Mouse (Mus musculus) forebrain, embryonic 12.5 days (tissue): ENCODE data around the gene Vnn1. TPM values are rescaled to one million over a fixed set of nuclear protein-coding genes. Genes with fewer than 3 reads are reported as not detected.

ENCODE experiments used
- ATAC-seq: fragments of 200-750 bp; cut with Nextera tagmentation; 2 replicates; pipeline ENCODE4 v1.8.0; 2017; ENCODE audit warnings: moderate TSS enrichment; ENCODE audit not compliant: low FRiP score
- H3K27ac ChIP-seq: fragments of 300-500 bp; sonication (generic); 2 replicates; pipeline ENCODE4 v1.5.1; 2016; ENCODE audit warnings: mild to moderate bottlenecking
- H3K27me3 ChIP-seq: fragments of 300-500 bp; sonication (generic); 2 replicates; pipeline ENCODE4 v1.6.1; 2016; ENCODE audit warnings: mild to moderate bottlenecking
- H3K36me3 ChIP-seq: fragments of 300-500 bp; sonication (generic); replicated peaks from 2 replicates; pipeline ENCODE4 v1.6.1; 2016; ENCODE audit warnings: mild to moderate bottlenecking
- H3K4me1 ChIP-seq: fragments of 300-500 bp; sonication (generic); 2 replicates; pipeline ENCODE4 v1.6.1; 2016
- H3K4me2 ChIP-seq: fragments of 300-500 bp; sonication (generic); 2 replicates; pipeline ENCODE4 v1.6.1; 2016; ENCODE audit warnings: mild to moderate bottlenecking, moderate library complexity
- H3K4me3 ChIP-seq: fragments of 300-500 bp; sonication (generic); replicated peaks from 2 replicates; pipeline ENCODE4 v1.5.1; 2016; ENCODE audit warnings: mild to moderate bottlenecking
- H3K9ac ChIP-seq: fragments of 300-500 bp; sonication (generic); 2 replicates; pipeline ENCODE4 v1.6.1; 2016; ENCODE audit warnings: mild to moderate bottlenecking
- H3K9me3 ChIP-seq: fragments of 300-500 bp; sonication (generic); 2 replicates; pipeline ENCODE4 v1.6.1; 2016
- WGBS: fragments of 180-500 bp; shearing (Covaris S2); methylation state at CpG from one replicate; pipeline ENCODE4 v1.1.7; 2016; 5-methylcytosine and 5-hydroxymethylcytosine counted together
- polyA plus RNA-seq: library from polyadenylated mRNA; unstranded; fragments of >200 nt; fragmentation: Nextera tagmentation; extraction: Ambion mirVana; gene quantifications from 2 replicates; pipeline ENCODE4 v1.2.1, GENCODE M21; 2016

Vnn1 gene
- polyA plus RNA-seq, 1 experiment from 2014 or later, result 0.63 TPM

DNA sequence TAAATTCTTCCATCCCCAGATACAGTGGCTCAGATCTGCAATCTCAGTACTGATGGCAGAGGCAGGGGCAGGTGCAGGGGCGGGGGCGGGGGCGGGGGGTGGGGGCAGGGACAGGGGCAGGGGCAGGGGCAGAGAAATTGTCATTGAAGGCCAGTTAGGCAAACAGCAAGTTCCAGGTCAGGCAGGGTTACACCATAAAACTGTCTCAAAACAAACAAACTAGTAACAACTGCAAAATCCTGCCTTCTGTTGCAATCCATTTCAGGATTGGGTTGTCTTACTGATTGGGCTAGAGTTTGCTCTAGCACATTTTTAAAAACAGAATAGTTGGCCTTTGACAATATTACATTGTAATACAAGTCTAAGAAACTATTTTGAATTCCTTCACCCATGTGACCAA is 28.0 kb downstream of the Vnn1 start:
- no peaks in the 10 kb centered on the region for H3K36me3 ChIP-seq
- WGBS, result 81% methylated on average over 3 of the region's 3 CpGs
- no peaks in the 10 kb centered on the region for H3K9me3 ChIP-seq
- H3K4me2 ChIP-seq, result no peak overlapping the region
- H3K4me3 ChIP-seq, result no peak overlapping the region
- H3K27ac ChIP-seq, result no peak overlapping the region
- no peak overlapping the region for H3K9ac ChIP-seq
- H3K4me1 ChIP-seq, result no peaks in the 10 kb centered on the region
- no peak for ATAC-seq
- H3K27me3 ChIP-seq, result no peaks in the 10 kb centered on the region

DNA sequence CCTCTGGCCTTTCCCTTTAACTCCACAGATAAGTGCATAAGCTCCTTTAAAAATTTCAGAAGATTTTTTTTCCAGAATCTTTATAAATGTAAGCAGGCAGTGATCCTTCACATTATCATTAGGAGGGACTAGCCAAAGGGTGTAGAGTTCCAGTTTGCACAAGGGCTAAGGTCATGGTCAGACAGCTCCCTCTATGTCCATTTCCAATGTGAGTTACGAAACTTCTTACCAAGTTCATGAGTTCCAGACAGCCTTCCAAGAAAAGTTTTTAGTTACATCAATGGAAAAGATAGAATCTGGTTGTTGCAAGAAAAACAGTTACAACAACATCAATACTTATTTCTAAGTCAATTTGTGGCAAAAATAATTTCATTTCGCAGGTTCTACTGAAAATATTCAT is 29.5 kb downstream of the Vnn1 start:
- Histone ChIP-seq H3K27me3 (no peaks in the 10 kb centered on the region), H3K9ac (no peak overlapping the region), H3K4me2 (no peak overlapping the region), H3K9me3 (no peaks in the 10 kb centered on the region), H3K27ac (no peak overlapping the region), H3K36me3 (no peaks in the 10 kb centered on the region), H3K4me1 (no peaks in the 10 kb centered on the region), H3K4me3 (no peak overlapping the region)
- ATAC-seq, result no peak
- 79% methylated on average over 2 of the region's 2 CpGs for WGBS

DNA sequence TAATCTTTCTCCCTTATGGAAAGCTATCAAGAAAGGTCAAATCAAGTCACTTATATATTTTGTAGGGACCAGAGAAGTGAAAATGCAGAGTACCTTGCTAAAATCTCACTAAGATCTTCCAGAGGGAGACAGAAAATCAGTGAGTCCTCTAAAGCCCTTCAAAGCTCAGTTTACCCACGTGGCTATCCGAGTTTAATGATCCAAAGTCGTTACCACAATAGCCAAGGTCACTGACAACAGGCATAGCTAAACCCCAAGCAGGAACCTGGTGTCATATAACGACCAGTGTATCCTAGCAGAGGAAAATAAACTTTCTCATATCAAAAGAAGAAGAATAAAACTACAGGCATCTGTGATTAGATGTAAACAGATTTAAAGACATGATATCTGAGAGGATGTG is 43.1 kb downstream of the Vnn1 start:
- Histone ChIP-seq H3K9ac (no peak overlapping the region), H3K9me3 (no peaks in the 10 kb centered on the region), H3K27ac (no peak overlapping the region), H3K4me2 (no peak overlapping the region), H3K27me3 (no peaks in the 10 kb centered on the region), H3K4me1 (0 out of 2 replicates have a peak, but pooled peaks cover 3% of the 10 kb centered on the region), H3K4me3 (no peak overlapping the region), H3K36me3 (no peaks in the 10 kb centered on the region)
- no peak for ATAC-seq
- WGBS, result 41% methylated on average over 4 of the region's 4 CpGs

DNA sequence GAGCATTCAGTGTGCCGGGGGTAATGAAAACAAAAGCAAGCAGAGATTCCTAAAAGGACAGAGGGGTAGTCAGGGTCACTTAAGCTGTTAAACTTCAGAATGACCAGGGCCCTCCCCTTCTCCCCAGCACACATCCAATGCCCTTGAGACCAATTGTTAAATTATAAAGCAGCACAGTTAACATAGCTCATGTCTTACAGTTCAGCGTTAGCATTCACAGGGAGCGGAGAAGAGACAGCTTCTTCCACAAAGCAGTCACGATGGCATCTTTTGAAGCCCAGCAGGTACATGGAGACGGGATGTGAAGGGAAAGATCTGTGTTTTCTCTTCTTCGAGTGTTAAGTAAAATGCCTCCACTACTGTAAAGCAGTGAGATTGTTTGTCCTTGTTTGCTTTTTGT is 43.8 kb downstream of the Vnn1 start, which contains the start of gene Taar2:
TSS of gene Taar2 (plus strand) at position 261 of the 400 bp plus-strand sequence.
- no peak within 1 kb of the TSS for H3K4me2 ChIP-seq
- WGBS, result 58% methylated on average over 6 of the region's 6 CpGs
- ATAC-seq, result no peak

DNA sequence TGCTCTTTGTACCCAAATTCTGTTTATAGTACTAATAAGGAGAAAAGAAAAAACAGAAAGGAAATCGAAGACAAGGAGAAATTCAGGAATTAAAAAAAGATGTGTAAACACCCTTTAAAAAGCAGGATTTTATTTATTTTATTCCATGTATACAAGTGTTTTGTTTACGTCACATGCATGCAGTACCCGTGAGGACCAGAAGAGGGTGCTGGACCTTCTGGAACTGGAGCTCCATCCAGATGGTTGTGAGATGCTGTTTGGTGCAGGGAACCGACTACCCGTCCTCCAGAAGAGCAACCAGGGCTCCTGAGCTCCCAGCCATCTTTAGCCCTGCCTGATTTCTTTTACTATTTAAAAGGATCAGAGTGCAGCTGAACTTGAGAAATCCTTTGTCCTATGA is 48.0 kb downstream of the Vnn1 start:
- Histone ChIP-seq H3K9me3 (no peaks in the 10 kb centered on the region), H3K4me2 (no peak overlapping the region), H3K27ac (no peak overlapping the region), H3K36me3 (no peaks in the 10 kb centered on the region), H3K4me3 (no peak overlapping the region), H3K4me1 (0 out of 2 replicates have a peak, but pooled peaks cover 3% of the 10 kb centered on the region), H3K27me3 (no peaks in the 10 kb centered on the region), H3K9ac (no peak overlapping the region)
- 81% methylated on average over 5 of the region's 5 CpGs for WGBS
- ATAC-seq, result no peak

More for the DNA sequence above, 43.8 kb downstream of the Vnn1 start, which contains the start of gene Taar2:
- Histone ChIP-seq H3K4me1 (0 out of 2 replicates have a peak, but pooled peaks cover 3% of the 10 kb centered on the region), H3K36me3 (no peaks in the 10 kb centered on the region), H3K27me3 (no peaks in the 10 kb centered on the region), H3K9me3 (no peaks in the 10 kb centered on the region), H3K9ac (no peak within 1 kb of the TSS), H3K4me3 (no peak within 1 kb of the TSS), H3K27ac (no peak within 1 kb of the TSS)

DNA sequence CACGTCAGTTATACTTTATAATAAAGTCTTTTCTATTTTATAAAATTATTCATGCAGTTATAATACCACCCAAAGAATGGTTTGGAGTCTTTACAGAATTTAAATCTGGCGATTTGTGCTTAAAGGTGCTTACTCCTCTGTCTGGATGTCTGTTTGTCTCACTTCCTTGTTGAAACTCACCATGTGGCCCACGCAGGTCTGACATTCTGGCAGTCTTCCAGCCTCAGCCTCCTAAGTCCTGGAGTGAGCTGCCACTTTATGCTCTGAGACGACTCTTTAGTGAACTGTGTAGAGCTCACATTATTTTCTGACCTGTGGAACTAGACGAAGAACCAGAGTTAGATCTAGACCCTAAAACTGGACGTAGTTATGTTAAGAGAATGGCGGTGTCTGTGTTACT is 53.5 kb downstream of the Vnn1 start:
- Histone ChIP-seq H3K9ac (no peak overlapping the region), H3K36me3 (no peaks in the 10 kb centered on the region), H3K27me3 (no peaks in the 10 kb centered on the region), H3K4me2 (no peak overlapping the region), H3K4me3 (no peak overlapping the region), H3K9me3 (no peaks in the 10 kb centered on the region), H3K27ac (no peak overlapping the region), H3K4me1 (no peaks in the 10 kb centered on the region)
- 65% methylated on average over 7 of the region's 7 CpGs for WGBS
- ATAC-seq, result no peak

DNA sequence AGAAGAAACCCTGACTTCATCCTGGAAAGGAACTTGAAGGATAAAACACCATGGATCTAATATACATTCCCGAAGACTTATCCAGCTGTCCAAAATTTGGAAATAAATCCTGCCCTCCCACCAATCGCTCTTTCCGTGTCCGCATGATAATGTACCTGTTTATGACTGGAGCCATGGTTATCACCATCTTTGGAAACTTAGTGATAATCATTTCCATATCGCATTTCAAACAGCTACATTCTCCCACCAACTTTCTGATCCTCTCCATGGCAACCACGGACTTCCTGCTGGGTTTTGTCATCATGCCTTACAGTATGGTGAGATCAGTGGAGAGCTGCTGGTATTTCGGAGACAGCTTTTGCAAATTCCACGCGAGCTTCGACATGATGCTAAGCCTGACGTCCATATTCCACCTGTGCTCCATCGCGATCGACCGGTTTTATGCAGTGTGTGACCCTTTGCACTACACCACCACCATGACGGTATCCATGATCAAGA is 55.1 kb downstream of the Vnn1 start, which contains the start of gene Taar3:
TSS of gene Taar3 (plus strand) at position 51 of the 498 bp plus-strand sequence.
- 91% methylated on average over 16 of the region's 16 CpGs for WGBS
- no peak for ATAC-seq
- no peaks in the 10 kb centered on the region for H3K4me1 ChIP-seq
- no peak within 1 kb of the TSS for H3K4me2 ChIP-seq
- no peak within 1 kb of the TSS for H3K9ac ChIP-seq
- no peaks in the 10 kb centered on the region for H3K27me3 ChIP-seq
- no peak within 1 kb of the TSS for H3K27ac ChIP-seq
- H3K36me3 ChIP-seq, result no peaks in the 10 kb centered on the region
- no peak within 1 kb of the TSS for H3K4me3 ChIP-seq
- no peaks in the 10 kb centered on the region for H3K9me3 ChIP-seq

DNA sequence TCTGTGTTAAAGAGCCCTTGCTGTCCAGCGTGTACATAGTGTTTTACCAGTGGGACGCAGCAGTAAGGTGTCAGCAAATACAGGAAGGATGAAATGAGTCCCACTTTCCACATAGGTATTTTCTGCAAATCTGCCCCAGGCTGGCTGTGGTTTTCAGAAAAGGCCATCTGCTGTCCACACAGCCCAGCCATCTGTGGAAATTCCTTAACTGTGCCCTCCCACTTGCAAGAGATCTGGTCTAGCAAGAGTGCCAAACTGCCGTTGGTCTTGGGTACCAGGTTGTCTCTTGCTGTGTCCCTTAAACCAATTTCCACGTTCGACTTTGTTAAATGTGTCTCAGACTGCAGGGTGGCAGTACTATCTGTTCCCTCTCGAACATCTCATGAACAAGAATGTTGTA is 57.2 kb downstream of the Vnn1 start:
- H3K27me3 ChIP-seq, result no peaks in the 10 kb centered on the region

More for the DNA sequence above, 57.2 kb downstream of the Vnn1 start:
- Histone ChIP-seq H3K4me1 (no peaks in the 10 kb centered on the region), H3K9me3 (no peaks in the 10 kb centered on the region), H3K9ac (no peak overlapping the region), H3K36me3 (no peaks in the 10 kb centered on the region), H3K4me2 (no peak overlapping the region), H3K27ac (no peak overlapping the region), H3K4me3 (no peak overlapping the region)
- ATAC-seq, result no peak
- WGBS, result 89% methylated on average over 6 of the region's 6 CpGs

Other genes starting within 250 kb of the Vnn1 start
- 117 and 131 TPM in 2 replicates for gene Rps12, start 107.4 kb upstream of the Vnn1 start, polyA plus RNA-seq
- 16.6 and 17.2 TPM in 2 replicates for gene Slc18b1, start 97.7 kb upstream of the Vnn1 start, polyA plus RNA-seq
- not detected in 2 replicates for gene Vnn3, start 43.2 kb upstream of the Vnn1 start, polyA plus RNA-seq
- not detected in 2 replicates for gene Taar1, start 25.7 kb downstream of the Vnn1 start, polyA plus RNA-seq
- not detected in 2 replicates for gene Taar2, start 43.9 kb downstream of the Vnn1 start, polyA plus RNA-seq
- not detected in 2 replicates for gene Taar3, start 54.9 kb downstream of the Vnn1 start, polyA plus RNA-seq
- not detected in 2 replicates for gene Taar4, start 65.8 kb downstream of the Vnn1 start, polyA plus RNA-seq
- not detected in 2 replicates for gene Taar5, start 76.0 kb downstream of the Vnn1 start, polyA plus RNA-seq
- not detected in 2 replicates for gene Taar6, start 91.0 kb downstream of the Vnn1 start, polyA plus RNA-seq
- not detected in 2 replicates for gene Taar7a, start 98.8 kb downstream of the Vnn1 start, polyA plus RNA-seq
- gene Taar7b, start 105.3 kb downstream of the Vnn1 start, polyA plus RNA-seq, result not detected in 2 replicates
- gene Taar7d, start 132.5 kb downstream of the Vnn1 start, polyA plus RNA-seq, result not detected in 2 replicates
- gene Taar7e, start 142.9 kb downstream of the Vnn1 start, polyA plus RNA-seq, result not detected in 2 replicates
- not detected in 2 replicates for gene Taar7f, start 154.8 kb downstream of the Vnn1 start, polyA plus RNA-seq
- not detected in 2 replicates for gene Taar8a, start 181.8 kb downstream of the Vnn1 start, polyA plus RNA-seq
- gene Taar8b, start 197.6 kb downstream of the Vnn1 start, polyA plus RNA-seq, result not detected in 2 replicates
- not detected in 2 replicates for gene Taar8c, start 207.2 kb downstream of the Vnn1 start, polyA plus RNA-seq
- gene Taar9, start 214.8 kb downstream of the Vnn1 start, polyA plus RNA-seq, result not detected in 2 replicates